Mouse (Mus musculus) cortical plate, adult 2 months (tissue): ENCODE results near the gene Cryba4.

Experiments used
- CTCF ChIP-seq: fragments of 200-500 bp; IDR thresholded peaks from 2 replicates; pipeline ENCODE4 v1.5.1; 2011; ENCODE audit warnings: mild to moderate bottlenecking, control low read depth, low read length; ENCODE audit not compliant: insufficient read depth; ENCODE audit errors: extremely low read depth
- POLR2A ChIP-seq: fragments of 200-500 bp; IDR thresholded peaks from 2 replicates; pipeline ENCODE4 v1.6.1; 2011; ENCODE audit warnings: mild to moderate bottlenecking, low read length, control low read depth; ENCODE audit not compliant: insufficient read depth; ENCODE audit errors: extremely low read depth

DNA sequence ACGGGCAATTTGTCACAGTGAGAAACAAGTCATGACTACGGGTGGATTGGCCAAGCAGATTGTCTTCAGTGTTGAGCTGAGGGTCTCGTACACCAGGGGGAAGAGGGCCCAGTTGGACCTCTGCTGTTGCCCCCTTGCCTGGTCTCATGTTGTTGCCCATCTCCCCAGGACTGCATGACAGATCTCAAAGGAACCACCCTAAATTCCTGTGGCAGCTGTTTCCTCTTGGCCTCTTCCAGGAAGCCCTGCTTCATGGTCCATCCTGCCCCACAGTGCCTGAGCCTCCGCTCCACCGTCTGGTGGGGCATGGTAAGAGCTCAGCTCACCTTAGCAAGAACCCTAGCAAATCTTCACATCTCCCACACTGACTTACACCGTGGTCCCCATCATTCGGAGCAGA is 40.4 kb downstream of the Cryba4 start:
- TF ChIP-seq CTCF (no peak), POLR2A (no peak)
